Mouse (Mus musculus) stomach, embryonic 14.5 days (tissue): ENCODE measurements at regions not wholly inside any gene's neighbourhood (a gene's known extent, or its start where the extent isn't known, plus 50 kb on each side); places are given as distances from the start of the nearest gene placed in this dataset.

Experiments
- ATAC-seq: fragments of 200-750 bp; cut with Nextera tagmentation; 2 replicates; pipeline ENCODE4 v1.8.0; 2017; ENCODE audit warnings: low read depth, moderate TSS enrichment; ENCODE audit not compliant: insufficient number of reproducible peaks, insufficient read depth, low FRiP score
- H3K27ac ChIP-seq: fragments of 300-500 bp; sonication (generic); 2 replicates; pipeline ENCODE4 v1.5.1; 2014; ENCODE audit warnings: mild to moderate bottlenecking, low read length, moderate library complexity, mixed read lengths
- H3K27me3 ChIP-seq: fragments of 300-500 bp; sonication (generic); 2 replicates; pipeline ENCODE4 v1.6.1; 2014; ENCODE audit warnings: low read length, control low read depth, mixed read lengths; ENCODE audit not compliant: control insufficient read depth, insufficient read depth
- H3K36me3 ChIP-seq: fragments of 300-500 bp; sonication (generic); 2 replicates; pipeline ENCODE4 v1.6.1; 2014; ENCODE audit warnings: mild to moderate bottlenecking, control low read depth, low read length, moderate library complexity, mixed read lengths; ENCODE audit not compliant: control insufficient read depth, insufficient read depth
- H3K4me1 ChIP-seq: fragments of 300-500 bp; sonication (generic); 2 replicates; pipeline ENCODE4 v1.6.1; 2014; ENCODE audit warnings: low read length, control low read depth, mixed read lengths; ENCODE audit not compliant: control insufficient read depth, insufficient read depth
- H3K4me2 ChIP-seq: fragments of 300-500 bp; sonication (generic); replicated peaks from 2 replicates; pipeline ENCODE4 v1.6.1; 2014; ENCODE audit warnings: low read depth, low read length, control low read depth
- H3K4me3 ChIP-seq: fragments of 300-500 bp; sonication (generic); 2 replicates; pipeline ENCODE4 v1.5.1; 2014; ENCODE audit warnings: low read depth, low read length, control low read depth
- H3K9ac ChIP-seq: fragments of 300-500 bp; sonication (generic); replicated peaks from 2 replicates; pipeline ENCODE4 v1.6.1; 2014; ENCODE audit warnings: low read depth, mild to moderate bottlenecking, control low read depth, low read length, moderate library complexity, mixed read lengths
- H3K9me3 ChIP-seq: fragments of 300-500 bp; sonication (generic); 2 replicates; pipeline ENCODE4 v1.6.1; 2016; ENCODE audit warnings: low read depth, low read length, control low read depth; ENCODE audit not compliant: control insufficient read depth
- WGBS: fragments of 180-500 bp; shearing (Covaris S2); extraction: QIAGEN DNeasy Blood & Tissue Kit; methylation state at CpG from one replicate; pipeline ENCODE4 v1.1.7; 2014; 5-methylcytosine and 5-hydroxymethylcytosine counted together

- H3K4me3 ChIP-seq, result no peak overlapping the region
- no peak overlapping the region for H3K9ac ChIP-seq
- no peak for ATAC-seq
- H3K9me3 ChIP-seq, result no peaks in the 10 kb centered on the region
- H3K4me2 ChIP-seq, result no peak overlapping the region
- H3K36me3 ChIP-seq, result no peaks in the 10 kb centered on the region
- H3K4me1 ChIP-seq, result no peaks in the 10 kb centered on the region
- H3K27ac ChIP-seq, result no peak overlapping the region
- H3K27me3 ChIP-seq, result no peaks in the 10 kb centered on the region
- WGBS, result 68% methylated on average over 2 of the region's 2 CpGs
Observed at GRCm38 (mm10) chr12:77976952-77977351, 217.1 kb upstream of the Gm6657 start.

DNA sequence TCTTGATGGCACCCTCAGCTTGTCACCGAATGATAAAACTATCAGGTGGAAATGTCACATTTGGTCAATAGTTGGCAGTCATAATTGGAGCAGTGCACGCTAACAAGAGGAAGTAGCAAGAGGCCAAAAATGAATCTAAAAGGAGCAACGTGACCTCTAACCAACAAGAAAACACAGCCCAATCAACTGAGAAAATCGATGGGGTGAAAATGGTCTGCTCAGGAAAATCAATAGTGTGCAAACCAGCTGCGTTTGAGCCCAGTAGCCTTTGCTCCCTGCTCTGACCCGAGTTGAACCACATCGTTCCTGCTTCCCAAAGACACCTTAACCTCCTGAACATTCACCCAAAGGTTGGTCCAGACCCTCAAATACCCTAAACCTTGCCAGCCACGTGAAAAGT, 207.3 kb upstream of the Gm6657 start:
- Histone ChIP-seq H3K9ac (no peak overlapping the region), H3K4me2 (no peak overlapping the region), H3K9me3 (no peaks in the 10 kb centered on the region), H3K4me1 (no peaks in the 10 kb centered on the region), H3K27me3 (no peaks in the 10 kb centered on the region), H3K4me3 (no peak overlapping the region), H3K36me3 (no peaks in the 10 kb centered on the region), H3K27ac (no peak overlapping the region)
- no peak for ATAC-seq
- WGBS, result 62% methylated on average over 8 of the region's 8 CpGs

GRCm38 (mm10) chr12:77989766-77990165, 204.3 kb upstream of the Gm6657 start:
- no peak for ATAC-seq

GRCm38 (mm10) chr12:77991627-77992026, 202.4 kb upstream of the Gm6657 start:
- Histone ChIP-seq H3K9me3 (no peaks in the 10 kb centered on the region), H3K4me3 (no peak overlapping the region), H3K36me3 (no peaks in the 10 kb centered on the region), H3K9ac (no peak overlapping the region), H3K4me1 (no peaks in the 10 kb centered on the region), H3K4me2 (no peak overlapping the region), H3K27ac (no peak overlapping the region), H3K27me3 (no peaks in the 10 kb centered on the region)
- ATAC-seq, result no peak
- WGBS, result 73% methylated on average over 6 of the region's 6 CpGs

More at GRCm38 (mm10) chr12:77989766-77990165, 204.3 kb upstream of the Gm6657 start:
- Histone ChIP-seq H3K36me3 (no peaks in the 10 kb centered on the region), H3K4me1 (no peaks in the 10 kb centered on the region), H3K4me2 (no peak overlapping the region), H3K9ac (no peak overlapping the region), H3K9me3 (no peaks in the 10 kb centered on the region), H3K27ac (no peak overlapping the region), H3K4me3 (no peak overlapping the region), H3K27me3 (no peaks in the 10 kb centered on the region)
- WGBS, result 40% methylated on average over 3 of the region's 3 CpGs

GRCm38 (mm10) chr12:77994176-77994575, 199.9 kb upstream of the Gm6657 start:
- Histone ChIP-seq H3K4me3 (no peak overlapping the region), H3K27me3 (no peaks in the 10 kb centered on the region), H3K27ac (no peak overlapping the region), H3K9me3 (no peaks in the 10 kb centered on the region), H3K4me2 (no peak overlapping the region), H3K4me1 (no peaks in the 10 kb centered on the region), H3K36me3 (no peaks in the 10 kb centered on the region), H3K9ac (no peak overlapping the region)
- ATAC-seq, result no peak
- 81% methylated on average over 5 of the region's 5 CpGs for WGBS

GRCm38 (mm10) chr12:77997916-77998315, 196.1 kb upstream of the Gm6657 start:
- H3K9ac ChIP-seq, result no peak overlapping the region
- WGBS, result 70% methylated on average over 1 of the region's 1 CpGs
- H3K4me2 ChIP-seq, result no peak overlapping the region
- H3K4me3 ChIP-seq, result no peak overlapping the region
- H3K4me1 ChIP-seq, result no peaks in the 10 kb centered on the region
- H3K9me3 ChIP-seq, result no peaks in the 10 kb centered on the region
- no peak for ATAC-seq
- no peaks in the 10 kb centered on the region for H3K27me3 ChIP-seq
- H3K36me3 ChIP-seq, result no peaks in the 10 kb centered on the region
- no peak overlapping the region for H3K27ac ChIP-seq

GRCm38 (mm10) chr12:78000401-78000800, 193.6 kb upstream of the Gm6657 start:
- Histone ChIP-seq H3K9ac (no peak overlapping the region), H3K27ac (no peak overlapping the region), H3K4me1 (no peaks in the 10 kb centered on the region), H3K4me2 (no peak overlapping the region), H3K4me3 (no peak overlapping the region), H3K9me3 (no peaks in the 10 kb centered on the region), H3K27me3 (no peaks in the 10 kb centered on the region), H3K36me3 (no peaks in the 10 kb centered on the region)
- 86% methylated on average over 3 of the region's 3 CpGs for WGBS
- no peak for ATAC-seq

GRCm38 (mm10) chr12:78001846-78002245, 192.2 kb upstream of the Gm6657 start:
- no peak overlapping the region for H3K9ac ChIP-seq
- H3K27me3 ChIP-seq, result no peaks in the 10 kb centered on the region
- no peak for ATAC-seq
- H3K4me2 ChIP-seq, result no peak overlapping the region
- no peak overlapping the region for H3K4me3 ChIP-seq
- no peaks in the 10 kb centered on the region for H3K36me3 ChIP-seq
- H3K27ac ChIP-seq, result no peak overlapping the region
- H3K9me3 ChIP-seq, result no peaks in the 10 kb centered on the region
- WGBS, result 66% methylated on average over 9 of the region's 9 CpGs
- no peaks in the 10 kb centered on the region for H3K4me1 ChIP-seq

- H3K36me3 ChIP-seq, result no peaks in the 10 kb centered on the region
- no peak overlapping the region for H3K4me2 ChIP-seq
- no peaks in the 10 kb centered on the region for H3K9me3 ChIP-seq
- no peak for ATAC-seq
- no peak overlapping the region for H3K9ac ChIP-seq
- H3K27me3 ChIP-seq, result no peaks in the 10 kb centered on the region
- H3K27ac ChIP-seq, result no peak overlapping the region
- no peak overlapping the region for H3K4me3 ChIP-seq
- H3K4me1 ChIP-seq, result no peaks in the 10 kb centered on the region
Observed at GRCm38 (mm10) chr12:78033766-78034165, 160.3 kb upstream of the Gm6657 start.
